Mouse (Mus musculus) MEL (cell line): ENCODE measurements at regions not wholly inside any gene's neighbourhood (a gene's known extent, or its start where the extent isn't known, plus 50 kb on each side); places are given as distances from the start of the nearest gene placed in this dataset.

ENCODE experiments used
- DNase-seq: peaks from one replicate; pipeline ENCODE4 v3.0.0; 2011; ENCODE audit warnings: low read depth, low spot score
- H3K27ac ChIP-seq: 2 replicates; pipeline ENCODE4 v1.5.1; 2012; ENCODE audit warnings: low read depth, mild to moderate bottlenecking, control low read depth, low read length, moderate library complexity; ENCODE audit not compliant: control insufficient read depth
- H3K27me3 ChIP-seq, 2 experiments: fragments of 150-350 bp in 1 of 2; sonication (generic) in 1 of 2; 2 replicates each; pipeline ENCODE4 v1.6.1; 2012; ENCODE audit warnings: low read length in 2 of 2, mild to moderate bottlenecking in 2 of 2, improper control_type of control experiment in 1 of 2, moderate library complexity in 1 of 2; ENCODE audit not compliant: insufficient read depth in 2 of 2, control insufficient read depth in 1 of 2
- H3K36me3 ChIP-seq, 2 experiments: 2 replicates each; pipeline ENCODE4 v1.6.1; 2012 to 2014; ENCODE audit warnings: low read length in 2 of 2, improper control_type of control experiment in 1 of 2, inconsistent platforms in 1 of 2, mild to moderate bottlenecking in 1 of 2; ENCODE audit not compliant: insufficient read depth in 2 of 2, control insufficient read depth in 1 of 2
- H3K4me1 ChIP-seq, 2 experiments: fragments of 150-350 bp in 1 of 2; sonication (generic) in 1 of 2; 2 replicates each; pipeline ENCODE4 v1.6.1; 2012; ENCODE audit warnings: low read length in 2 of 2, improper control_type of control experiment in 1 of 2, mild to moderate bottlenecking in 1 of 2; ENCODE audit not compliant: insufficient read depth in 2 of 2, control insufficient read depth in 1 of 2
- H3K4me3 ChIP-seq, 2 experiments: fragments of 150-350 bp in 1 of 2; sonication (generic) in 1 of 2; 2 replicates each; pipeline ENCODE4 v1.5.1; 2012; ENCODE audit warnings: low read depth in 2 of 2, low read length in 2 of 2, mild to moderate bottlenecking in 2 of 2, moderate library complexity in 2 of 2, control low read depth in 1 of 2, improper control_type of control experiment in 1 of 2; ENCODE audit not compliant: control insufficient read depth in 1 of 2, insufficient read depth in 1 of 2
- H3K79me2 ChIP-seq: 2 replicates; pipeline ENCODE4 v1.6.1; 2012; ENCODE audit warnings: mild to moderate bottlenecking, low read length, moderate library complexity; ENCODE audit not compliant: control insufficient read depth, poor library complexity, insufficient read depth
- H3K9ac ChIP-seq: 2 replicates; pipeline ENCODE4 v1.6.1; 2012; ENCODE audit warnings: low read depth, mild to moderate bottlenecking, control low read depth, low read length, moderate library complexity; ENCODE audit not compliant: control insufficient read depth, poor library complexity, severe bottlenecking
- H3K9me3 ChIP-seq: fragments of 150-350 bp; sonication (generic); replicated peaks from 2 replicates; pipeline ENCODE4 v1.6.1; 2012; ENCODE audit warnings: mild to moderate bottlenecking, low read length, improper control_type of control experiment, moderate library complexity; ENCODE audit not compliant: insufficient read depth
- BHLHE40 ChIP-seq: IDR thresholded peaks from 2 replicates; pipeline ENCODE4 v1.6.1; 2012; ENCODE audit warnings: low read depth, mild to moderate bottlenecking, inconsistent platforms, low read length, improper control_type of control experiment, borderline replicate concordance
- CHD2 ChIP-seq: IDR thresholded peaks from 2 replicates; pipeline ENCODE4 v1.6.1; 2011; ENCODE audit warnings: low read length, improper control_type of control experiment
- EP300 ChIP-seq, 2 experiments: IDR thresholded peaks; 2 replicates each; pipeline ENCODE4 v1.6.1; 2011; ENCODE audit warnings: improper control_type of control experiment in 2 of 2, low read length in 2 of 2, low read depth in 1 of 2, mild to moderate bottlenecking in 1 of 2
- ETS1 ChIP-seq: IDR thresholded peaks from 2 replicates; pipeline ENCODE4 v1.6.1; 2012; ENCODE audit warnings: low read depth, mild to moderate bottlenecking, inconsistent platforms, low read length, improper control_type of control experiment, moderate library complexity
- HCFC1 ChIP-seq: IDR thresholded peaks from 2 replicates; pipeline ENCODE4 v1.6.1; 2012; ENCODE audit warnings: low read depth, mild to moderate bottlenecking, inconsistent platforms, low read length, improper control_type of control experiment, moderate library complexity
- KAT2A ChIP-seq: conservative IDR thresholded peaks from 2 replicates; pipeline ENCODE4 v1.6.1; 2012; ENCODE audit warnings: low read depth, low read length, improper control_type of control experiment, inconsistent platforms
- MAFK ChIP-seq: IDR thresholded peaks from 2 replicates; pipeline ENCODE4 v1.6.1; 2011; ENCODE audit warnings: low read depth, mild to moderate bottlenecking, low read length, improper control_type of control experiment, borderline replicate concordance
- MAZ ChIP-seq: IDR thresholded peaks from 2 replicates; pipeline ENCODE4 v1.6.1; 2012; ENCODE audit warnings: low read depth, mild to moderate bottlenecking, inconsistent platforms, low read length, improper control_type of control experiment
- MYC ChIP-seq: IDR thresholded peaks from 2 replicates; pipeline ENCODE4 v1.6.1; 2011; ENCODE audit warnings: low read depth, mild to moderate bottlenecking, low read length, improper control_type of control experiment, moderate library complexity
- NRF1 ChIP-seq: IDR thresholded peaks from 2 replicates; pipeline ENCODE4 v1.6.1; 2014; ENCODE audit warnings: low read depth, mild to moderate bottlenecking, inconsistent platforms, low read length, improper control_type of control experiment, moderate library complexity; ENCODE audit not compliant: poor library complexity, insufficient read depth, severe bottlenecking
- POLR2A ChIP-seq, 2 experiments: IDR thresholded peaks; 2 replicates each; pipeline ENCODE4 v1.6.1; 2011 to 2012; ENCODE audit warnings: low read length in 2 of 2, mild to moderate bottlenecking in 2 of 2, control low read depth in 1 of 2, improper control_type of control experiment in 1 of 2, low read depth in 1 of 2, moderate library complexity in 1 of 2; ENCODE audit not compliant: control insufficient read depth in 1 of 2, insufficient read depth in 1 of 2, poor library complexity in 1 of 2
- POLR2AphosphoS2 ChIP-seq: IDR thresholded peaks from 2 replicates; pipeline ENCODE4 v1.6.1; 2011; ENCODE audit warnings: low read length, improper control_type of control experiment
- RCOR1 ChIP-seq: IDR thresholded peaks from 2 replicates; pipeline ENCODE4 v1.6.1; 2012; ENCODE audit warnings: low read depth, mild to moderate bottlenecking, inconsistent platforms, low read length, improper control_type of control experiment
- SIN3A ChIP-seq: IDR thresholded peaks from 2 replicates; pipeline ENCODE4 v1.6.1; 2012; ENCODE audit warnings: low read length, improper control_type of control experiment, inconsistent platforms
- TAL1 ChIP-seq: IDR thresholded peaks from 2 replicates; pipeline ENCODE4 v1.6.1; 2012; ENCODE audit warnings: mild to moderate bottlenecking, inconsistent platforms, low read length, moderate library complexity, mixed read lengths
- UBTF ChIP-seq: IDR thresholded peaks from 2 replicates; pipeline ENCODE4 v1.6.1; 2012; ENCODE audit warnings: low read depth, mild to moderate bottlenecking, inconsistent platforms, low read length, improper control_type of control experiment, moderate library complexity, borderline replicate concordance; ENCODE audit not compliant: insufficient read depth
- USF1 ChIP-seq: IDR thresholded peaks from 2 replicates; pipeline ENCODE4 v1.6.1; 2014; ENCODE audit warnings: low read depth, mild to moderate bottlenecking, inconsistent platforms, low read length, improper control_type of control experiment, moderate library complexity
- ZKSCAN1 ChIP-seq: IDR thresholded peaks from 2 replicates; pipeline ENCODE4 v1.6.1; 2012; ENCODE audit warnings: low read depth, mild to moderate bottlenecking, inconsistent platforms, low read length, improper control_type of control experiment, moderate library complexity

GRCm38 (mm10) chr8:35961615-35962220 is 196.1 kb downstream of the Gm19410 start:
- DNase-seq: no peak
- Histone ChIP-seq H3K9ac (no peak overlapping the region), H3K27ac (no peak overlapping the region)
- TF ChIP-seq TAL1 (no peak), UBTF (no peak), USF1 (no peak), SIN3A (no peak), CHD2 (no peak), MAFK (no peak), RCOR1 (no peak), HCFC1 (no peak), BHLHE40 (no peak), KAT2A (no peak), MYC (no peak), ETS1 (no peak), POLR2AphosphoS2 (no peak)
- TF ChIP-seq, all 39 proteins: peak for 0
- no peaks in the 10 kb centered on the region for H3K9me3 ChIP-seq
- H3K79me2 ChIP-seq: no peaks in the 10 kb centered on the region
- no peaks in the 10 kb centered on the region for H3K27me3 ChIP-seq
- H3K36me3 ChIP-seq: no peaks in the 10 kb centered on the region
- peak overlapping the region in 1 of 2 experiments; percentile 30; a peak in 2 of 4 replicates for H3K4me3 ChIP-seq
- H3K4me1 ChIP-seq: no peaks in the 10 kb centered on the region

- Histone ChIP-seq H3K27me3 (no peaks in the 10 kb centered on the region), H3K79me2 (no peaks in the 10 kb centered on the region), H3K9ac (no peak overlapping the region), H3K4me3 (no peak overlapping the region), H3K27ac (no peak overlapping the region), H3K36me3 (no peaks in the 10 kb centered on the region), H3K9me3 (no peaks in the 10 kb centered on the region), H3K4me1 (no peaks in the 10 kb centered on the region)
- no peak for TF ChIP-seq MAZ
- no peak for TF ChIP-seq USF1
- no peak for TF ChIP-seq MYC
- no peak for TF ChIP-seq POLR2A (IDR thresholded peaks at IDR 0.05; ENCODE audit: control insufficient read depth in 1 of 2, insufficient read depth in 1 of 2, low read depth in 1 of 2, low read length in 2 of 2, poor library complexity in 1 of 2)
- no peak for TF ChIP-seq NRF1
- TF ChIP-seq EP300 (IDR thresholded peaks at IDR 0.05; ENCODE audit: low read depth in 1 of 2, low read length in 2 of 2): no peak
- TF ChIP-seq ZKSCAN1: no peak
- no peak for TF ChIP-seq BHLHE40
- TF ChIP-seq POLR2AphosphoS2: no peak
- no peak for TF ChIP-seq TAL1
- no peak for TF ChIP-seq SIN3A
- no peak for DNase-seq
Measured at GRCm38 (mm10) chr8:35964932-35965331, 199.3 kb downstream of the Gm19410 start.
